Mouse (Mus musculus) heart, embryonic 11.5 days (tissue): ENCODE measurements at regions not wholly inside any gene's neighbourhood (a gene's known extent, or its start where the extent isn't known, plus 50 kb on each side); places are given as distances from the start of the nearest gene placed in this dataset.

ENCODE experiments used
- ATAC-seq: fragments of 200-750 bp; cut with Nextera tagmentation; replicated peaks from 2 replicates; pipeline ENCODE4 v1.8.0; 2017; ENCODE audit warnings: moderate library complexity; ENCODE audit not compliant: insufficient number of reproducible peaks, low FRiP score, low TSS enrichment
- H3K27ac ChIP-seq: fragments of 300-500 bp; sonication (generic); 2 replicates; pipeline ENCODE4 v1.5.1; 2014; ENCODE audit warnings: mild to moderate bottlenecking, low read depth, low read length
- H3K27me3 ChIP-seq: fragments of 300-500 bp; sonication (generic); 2 replicates; pipeline ENCODE4 v1.6.1; 2014; ENCODE audit warnings: mild to moderate bottlenecking, low read length, mixed read lengths; ENCODE audit not compliant: control insufficient read depth, insufficient read depth
- H3K36me3 ChIP-seq: fragments of 300-500 bp; sonication (generic); 2 replicates; pipeline ENCODE4 v1.6.1; 2014; ENCODE audit warnings: mild to moderate bottlenecking, low read length, moderate library complexity, mixed read lengths; ENCODE audit not compliant: control insufficient read depth, insufficient read depth
- H3K4me1 ChIP-seq: fragments of 300-500 bp; sonication (generic); 2 replicates; pipeline ENCODE4 v1.6.1; 2014; ENCODE audit warnings: low read length; ENCODE audit not compliant: control insufficient read depth, insufficient read depth
- H3K4me2 ChIP-seq: fragments of 300-500 bp; sonication (generic); 2 replicates; pipeline ENCODE4 v1.6.1; 2014; ENCODE audit warnings: mild to moderate bottlenecking, moderate library complexity
- H3K4me3 ChIP-seq: fragments of 300-500 bp; sonication (generic); 2 replicates; pipeline ENCODE4 v1.5.1; 2014; ENCODE audit warnings: low read depth, low read length
- H3K9ac ChIP-seq: fragments of 300-500 bp; sonication (generic); 2 replicates; pipeline ENCODE4 v1.6.1; 2014; ENCODE audit warnings: mild to moderate bottlenecking, low read depth, low read length, moderate library complexity
- H3K9me3 ChIP-seq: fragments of 300-500 bp; sonication (generic); replicated peaks from 2 replicates; pipeline ENCODE4 v1.6.1; 2016; ENCODE audit warnings: low read length; ENCODE audit not compliant: control insufficient read depth
- WGBS: fragments of 180-500 bp; shearing (Covaris S2); extraction: QIAGEN DNeasy Blood & Tissue Kit; methylation state at CpG from one replicate; pipeline ENCODE4 v1.1.7; 2014; ENCODE audit not compliant: insufficient replicate concordance; 5-methylcytosine and 5-hydroxymethylcytosine counted together

DNA sequence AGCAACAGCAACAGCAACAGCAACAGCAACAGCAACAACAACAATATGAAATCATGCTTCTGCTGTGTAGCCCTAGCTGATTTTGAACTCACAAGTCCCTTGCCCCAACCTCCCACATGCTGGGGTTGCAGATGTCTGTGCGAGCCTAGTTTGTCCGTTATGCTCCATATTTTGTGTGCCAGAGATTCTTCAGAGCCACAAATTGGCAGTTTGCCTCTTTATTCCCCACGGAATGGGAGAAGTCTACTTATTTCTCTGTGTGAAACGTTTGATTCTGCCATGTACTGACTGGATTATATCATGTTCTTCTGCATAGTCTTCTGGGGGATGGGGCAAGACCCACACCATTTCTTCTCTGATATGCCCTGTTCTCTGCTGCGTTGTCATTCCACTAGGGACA, 64.5 kb upstream of the Myocd start:
- Histone ChIP-seq H3K27ac (no peak overlapping the region), H3K36me3 (no peaks in the 10 kb centered on the region), H3K27me3 (no peaks in the 10 kb centered on the region), H3K9me3 (no peaks in the 10 kb centered on the region), H3K4me3 (no peak overlapping the region), H3K9ac (no peak overlapping the region), H3K4me2 (no peak overlapping the region), H3K4me1 (peaks cover 9% of the 10 kb centered on the region; the same call in 1 of the 2 replicates)
- WGBS: 59% methylated on average over 5 of the region's 5 CpGs
- ATAC-seq: no peak

DNA sequence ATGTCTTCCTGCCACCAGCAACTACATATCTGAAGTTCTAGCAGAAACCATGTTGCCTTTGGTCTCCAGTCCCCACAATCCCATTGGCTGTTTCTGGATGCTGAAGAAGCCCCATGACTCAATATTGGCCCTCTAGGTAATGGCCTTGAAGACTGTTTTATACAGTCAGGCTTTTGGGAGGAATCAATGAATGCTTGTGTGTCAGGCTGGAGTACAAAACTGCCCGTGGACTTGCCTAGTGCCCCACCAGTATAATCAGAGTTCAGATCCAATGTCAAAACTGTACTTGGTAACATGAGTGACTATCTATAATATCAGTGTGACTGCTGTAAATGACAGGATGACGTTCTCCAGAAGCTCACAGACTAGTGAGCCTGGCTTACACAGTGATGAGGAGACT, 63.3 kb upstream of the Myocd start:
- WGBS: 52% methylated on average over 2 of the region's 2 CpGs
- no peak for ATAC-seq

DNA sequence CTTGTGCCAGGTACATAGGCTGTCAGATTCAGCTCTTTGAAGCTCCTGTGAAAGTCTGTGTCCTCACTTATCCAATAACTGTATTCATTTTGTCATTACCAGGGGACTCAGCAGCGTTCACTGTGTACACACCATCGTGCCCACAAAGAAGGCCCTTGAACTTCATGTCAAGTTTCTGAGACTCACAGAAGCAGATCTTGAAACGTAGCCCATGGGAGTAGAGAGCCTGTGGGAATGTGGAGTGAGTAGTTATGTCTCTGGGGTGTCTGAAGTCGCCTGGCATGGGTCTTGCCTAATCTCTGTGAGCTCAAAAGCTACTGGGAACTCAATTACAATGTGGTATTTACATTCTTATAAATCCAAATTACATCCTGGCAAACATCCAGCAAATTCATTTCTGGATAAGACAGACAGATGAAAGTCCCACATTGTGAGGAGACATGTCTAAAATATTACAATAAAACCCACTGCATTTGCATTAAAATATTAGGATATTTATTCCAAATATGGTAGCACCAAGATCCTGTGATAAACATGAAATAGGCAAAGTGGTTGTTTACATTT, 53.2 kb upstream of the Myocd start:
- H3K27ac ChIP-seq: no peak overlapping the region
- H3K36me3 ChIP-seq: no peaks in the 10 kb centered on the region
- no peaks in the 10 kb centered on the region for H3K27me3 ChIP-seq
- peaks cover 20% of the 10 kb centered on the region for H3K4me1 ChIP-seq
- no peak overlapping the region for H3K4me3 ChIP-seq
- H3K4me2 ChIP-seq: no peak overlapping the region
- ATAC-seq: no peak
- WGBS: 58% methylated on average over 4 of the region's 4 CpGs
- no peak overlapping the region for H3K9ac ChIP-seq
- no peaks in the 10 kb centered on the region for H3K9me3 ChIP-seq

More for the DNA sequence above, 63.3 kb upstream of the Myocd start:
- Histone ChIP-seq H3K36me3 (no peaks in the 10 kb centered on the region), H3K4me1 (peaks cover 4% of the 10 kb centered on the region; the same call in 1 of the 2 replicates), H3K4me3 (no peak overlapping the region), H3K9ac (no peak overlapping the region), H3K9me3 (no peaks in the 10 kb centered on the region), H3K27ac (no peak overlapping the region), H3K4me2 (no peak overlapping the region), H3K27me3 (no peaks in the 10 kb centered on the region)
